Mouse (Mus musculus) mouse embryonic stem cell (cell line): ENCODE results near the gene 4930524B15Rik.

Experiments used
- in situ Hi-C, 2 experiments: fragments of 300-500 bp; cut with MboI; formaldehyde crosslinking; loops; 1 replicate in 1 of 2; 3 replicates in 1 of 2; pipeline ENCODE4 v1.14.3; 2019 to 2020; ENCODE audit warnings: low sequenced_read_pairs in 2 of 2, low pct_unique_long_range_greater_than_20kb in 1 of 2, mixed read lengths in 1 of 2; ENCODE audit not compliant: unreplicated experiment in 1 of 2

4930524B15Rik gene

GRCm38 (mm10) chr11:32026634-32027033 is 61.2 kb downstream of the 4930524B15Rik start:
- in situ Hi-C loops: no loop called here

GRCm38 (mm10) chr11:32027474-32028342 is 62.3 kb downstream of the 4930524B15Rik start:
- in situ Hi-C loops: no loop called here

DNA sequence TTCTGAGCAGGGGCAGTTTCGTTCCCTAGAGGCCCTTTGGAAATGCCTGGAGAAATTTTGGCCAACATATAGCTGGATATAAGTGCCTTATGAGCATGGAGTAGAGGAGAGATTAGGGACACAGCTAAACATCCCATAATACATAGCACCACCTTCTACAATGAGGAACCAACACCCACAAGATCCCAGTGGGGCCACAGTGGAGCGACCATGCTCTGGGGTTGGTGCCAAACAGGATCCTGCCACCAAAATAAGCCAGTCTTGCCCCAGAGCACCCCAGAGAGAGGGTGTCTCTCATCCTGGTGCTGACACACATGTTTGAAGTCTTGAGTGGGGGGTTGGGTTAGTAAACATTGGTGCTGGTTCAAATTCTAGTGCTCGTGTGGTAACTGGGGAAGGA is 63.2 kb downstream of the 4930524B15Rik start:
- in situ Hi-C loops: no loop called here
